Mouse (Mus musculus): ENCODE results near the gene Nbr1. TPM values are rescaled to one million over a fixed set of nuclear protein-coding genes. Genes with fewer than 3 reads are reported as not detected.

Nbr1 gene
- 10 to 100 TPM; 66.8 to 74.1 TPM for polyA plus RNA-seq (2017; shearing (Covaris generic))

GRCm38 (mm10) chr11:101551751-101552475, at the start of gene Nbr1, which contains the start of gene Brca1:
Nbr1 (plus strand) TSS chr11:101552149.
Brca1 (minus strand) TSS chr11:101551955.

GRCm38 (mm10) chr11:101582054-101583035, 30.4 kb downstream of the Nbr1 start, which contains the start of gene Tmem106a:
Tmem106a (plus strand) TSS chr11:101582242.

GRCm38 (mm10) chr11:101599156-101599555, 47.2 kb downstream of the Nbr1 start, which contains the start of gene Gm11634:
Gm11634 (minus strand) TSS chr11:101599256.

GRCm38 (mm10) chr11:101626995-101627856, 75.3 kb downstream of the Nbr1 start, which contains the start of gene Rdm1:
Rdm1 (plus strand) TSS chr11:101627195.

Other genes starting within 250 kb of the Nbr1 start
- gene Becn1, start 249.9 kb upstream of the Nbr1 start, polyA plus RNA-seq (2017; shearing (Covaris generic)) = 100 to 1,000 TPM; 223 to 228 TPM
- 100 to 1,000 TPM; 157 to 201 TPM for gene Psme3, start 235.9 kb upstream of the Nbr1 start, polyA plus RNA-seq (2017; shearing (Covaris generic))
- 1 to 10 TPM; 1.8 to 2.4 TPM for gene Aoc2, start 227.1 kb upstream of the Nbr1 start, polyA plus RNA-seq (2017; shearing (Covaris generic))
- not detected for gene Aoc3, start 221.5 kb upstream of the Nbr1 start, polyA plus RNA-seq (2017; shearing (Covaris generic))
- gene G6pc, start 184.6 kb upstream of the Nbr1 start, polyA plus RNA-seq (2017; shearing (Covaris generic)) = not detected
- gene Aarsd1, start 134.5 kb upstream of the Nbr1 start, polyA plus RNA-seq (2017; shearing (Covaris generic)) = 10 to 100 TPM; 33.3 to 40.7 TPM
- 1 to 10 TPM; 3.0 to 3.5 TPM for gene Gm27029, start 127.4 kb upstream of the Nbr1 start, polyA plus RNA-seq (2017; shearing (Covaris generic))
- 10 to 100 TPM; 17.1 to 29.7 TPM for gene Rundc1, start 127.1 kb upstream of the Nbr1 start, polyA plus RNA-seq (2017; shearing (Covaris generic))
- gene Ptges3l, start 126.8 kb upstream of the Nbr1 start, polyA plus RNA-seq (2017; shearing (Covaris generic)) = 1 to 10 TPM; 4.2 to 4.6 TPM
- 100 to 1,000 TPM; 318 to 457 TPM for gene Rpl27, start 109.9 kb upstream of the Nbr1 start, polyA plus RNA-seq (2017; shearing (Covaris generic))
- gene Ifi35, start 103.7 kb upstream of the Nbr1 start, polyA plus RNA-seq (2017; shearing (Covaris generic)) = 100 to 1,000 TPM; 188 to 201 TPM
- gene Rnd2, start 87.2 kb upstream of the Nbr1 start, polyA plus RNA-seq (2017; shearing (Covaris generic)) = under 1 TPM; 0.21 to 0.35 TPM
- gene Vat1, start 85.9 kb upstream of the Nbr1 start, polyA plus RNA-seq (2017; shearing (Covaris generic)) = under 1 TPM; 0.32 to 0.74 TPM
- gene Brca1, start 194 bp upstream of the Nbr1 start, polyA plus RNA-seq (2017; shearing (Covaris generic)) = 1 to 10 TPM; 4.3 to 7.9 TPM
- gene Tmem106a, start 30.1 kb downstream of the Nbr1 start, polyA plus RNA-seq (2017; shearing (Covaris generic)) = 10 to 100 TPM in 1 of 2 experiments, 1 to 10 TPM in 1; 8.4 to 13.3 TPM
- under 1 TPM in 1 of 2 experiments, not detected in 1; 0.30 TPM for gene Gm11634, start 47.1 kb downstream of the Nbr1 start, polyA plus RNA-seq (2017; shearing (Covaris generic))
- gene Rdm1, start 75.0 kb downstream of the Nbr1 start, polyA plus RNA-seq (2017; shearing (Covaris generic)) = 10 to 100 TPM; 38.5 to 54.0 TPM
- gene Arl4d, start 113.4 kb downstream of the Nbr1 start, polyA plus RNA-seq (2017; shearing (Covaris generic)) = 1 to 10 TPM; 1.8 to 2.0 TPM
- 10 to 100 TPM; 38.4 to 43.1 TPM for gene Dhx8, start 180.8 kb downstream of the Nbr1 start, polyA plus RNA-seq (2017; shearing (Covaris generic))
- gene Etv4, start 233.2 kb downstream of the Nbr1 start, polyA plus RNA-seq (2017; shearing (Covaris generic)) = under 1 TPM in 1 of 2 experiments, not detected in 1; 0.57 TPM